Mouse (Mus musculus): Measurements from ENCODE around the gene Ppp2r3d.
"Not testable (repeated sequence)": the region's sequence is repeated elsewhere in the genome, so short reads cannot be mapped to it uniquely, and the experiment has no call there.

Gene Ppp2r3d

DNA sequence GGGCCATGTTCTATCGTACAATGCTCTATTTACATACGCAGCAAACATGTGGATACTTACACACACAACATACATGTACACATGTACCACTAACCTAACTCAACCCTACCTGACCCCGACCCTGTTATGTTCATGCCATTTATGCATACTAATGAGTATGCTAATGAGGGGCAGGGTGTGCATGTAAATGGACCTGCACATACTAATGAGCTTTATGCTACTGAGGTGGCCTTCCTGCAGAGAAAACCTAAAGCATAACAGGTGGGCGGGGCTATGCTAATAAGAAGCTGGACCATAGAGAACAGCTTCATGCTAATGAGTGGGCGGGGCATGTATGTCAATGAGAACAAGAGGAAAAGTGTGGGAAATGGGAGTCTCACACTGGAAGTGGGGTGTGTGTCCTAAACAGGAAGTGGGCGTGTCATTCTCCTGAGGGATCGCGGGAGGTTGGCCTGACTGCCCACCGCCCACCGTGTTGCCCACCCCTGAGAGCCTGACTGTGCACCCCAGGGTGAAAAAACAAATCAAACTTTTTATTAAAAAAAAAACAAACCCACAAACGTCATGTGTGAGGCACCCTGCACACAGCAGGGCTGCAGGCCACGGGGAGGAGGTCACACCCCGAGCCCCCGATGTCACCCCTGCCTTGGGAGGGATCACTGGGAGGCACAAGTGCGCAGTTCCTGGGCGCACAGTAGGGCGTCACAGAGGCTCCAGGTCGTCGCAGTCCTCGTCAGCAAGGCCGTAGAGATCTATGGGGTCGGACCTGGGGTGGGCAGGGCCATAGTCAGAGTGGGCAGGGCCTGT lies at the start of gene Ppp2r3d:
Gene Ppp2r3d, minus strand, starts transcription at position 803 of the 807 bp plus-strand sequence.
- no peak for DNase-seq

DNA sequence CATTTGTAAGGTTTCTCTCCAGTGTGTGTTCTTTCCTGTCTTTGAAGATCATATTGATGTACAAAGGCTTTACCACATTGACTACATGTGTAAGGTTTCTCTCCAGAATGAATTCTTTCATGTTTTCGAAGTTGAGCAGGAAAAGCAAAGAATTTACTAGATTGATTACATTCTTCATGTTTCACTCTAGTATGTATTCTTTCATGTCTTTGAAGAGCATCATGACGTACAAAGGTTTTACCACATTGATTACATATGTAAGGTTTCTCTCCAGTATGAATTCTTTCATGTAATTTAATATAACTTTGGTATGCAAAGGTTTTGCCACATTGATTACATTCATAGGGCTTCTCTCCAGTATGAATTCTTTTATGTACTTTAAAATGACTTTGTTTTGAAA lies 17.0 kb upstream of the Ppp2r3d start, which contains the start of gene Gm21836:
Gene Gm21836, minus strand, starts transcription at position 101 of the 400 bp plus-strand sequence.
- not testable (repeated sequence) for DNase-seq

- not testable (repeated sequence) for DNase-seq
Observed at GRCm38 (mm10) chr9:124480361-124480980, 3.8 kb upstream of the Ppp2r3d start.

DNA sequence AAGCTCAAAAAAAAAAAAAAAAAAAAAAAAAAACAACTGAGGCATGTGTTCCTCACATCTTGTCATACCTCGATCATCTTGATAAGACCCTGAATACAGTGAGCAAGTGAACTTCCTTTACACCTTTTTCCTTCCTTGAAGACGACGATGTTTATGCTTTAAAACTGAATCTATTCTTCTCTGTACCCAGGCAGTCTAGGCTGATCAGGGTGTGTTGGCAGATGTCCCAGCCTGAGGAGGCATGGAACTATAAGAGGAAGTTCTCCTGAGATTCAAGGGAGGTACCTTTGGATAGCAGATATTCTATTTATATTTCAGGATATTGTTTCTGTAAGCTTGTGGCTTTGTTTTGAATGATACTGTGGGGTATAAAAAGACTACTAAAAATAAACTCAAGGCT lies 1.4 kb upstream of the Ppp2r3d start:
- no peak for DNase-seq

- no peak for DNase-seq
Observed at GRCm38 (mm10) chr9:124475689-124476088, 1.0 kb downstream of the Ppp2r3d start.

GRCm38 (mm10) chr9:124456572-124456971 lies 20.1 kb downstream of the Ppp2r3d start:
- no peak for DNase-seq

GRCm38 (mm10) chr9:124442533-124442855 lies 34.2 kb downstream of the Ppp2r3d start:
- peak; percentile 4 to 37 for DNase-seq

- peak; percentile 10 to 23 for DNase-seq
Observed at GRCm38 (mm10) chr9:124441681-124442532, 34.8 kb downstream of the Ppp2r3d start.

DNA sequence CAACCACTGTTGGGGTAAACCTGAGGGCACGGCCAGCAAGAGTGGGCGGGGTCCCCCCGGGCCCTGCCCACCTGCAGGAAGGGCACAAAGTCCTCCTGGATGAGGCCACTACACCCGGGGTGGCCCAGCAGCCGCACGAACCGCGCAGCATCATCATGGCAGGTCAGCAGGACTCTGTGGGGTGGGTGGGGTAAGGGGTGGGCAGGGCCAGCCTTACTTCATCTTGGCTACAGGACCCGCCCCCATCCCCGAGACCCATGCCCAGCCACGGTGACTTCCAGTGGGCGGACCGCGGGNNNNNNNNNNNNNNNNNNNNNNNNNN lies 36.0 kb downstream of the Ppp2r3d start:
- peak in 1 of 2 experiments; percentile 50 for DNase-seq

DNA sequence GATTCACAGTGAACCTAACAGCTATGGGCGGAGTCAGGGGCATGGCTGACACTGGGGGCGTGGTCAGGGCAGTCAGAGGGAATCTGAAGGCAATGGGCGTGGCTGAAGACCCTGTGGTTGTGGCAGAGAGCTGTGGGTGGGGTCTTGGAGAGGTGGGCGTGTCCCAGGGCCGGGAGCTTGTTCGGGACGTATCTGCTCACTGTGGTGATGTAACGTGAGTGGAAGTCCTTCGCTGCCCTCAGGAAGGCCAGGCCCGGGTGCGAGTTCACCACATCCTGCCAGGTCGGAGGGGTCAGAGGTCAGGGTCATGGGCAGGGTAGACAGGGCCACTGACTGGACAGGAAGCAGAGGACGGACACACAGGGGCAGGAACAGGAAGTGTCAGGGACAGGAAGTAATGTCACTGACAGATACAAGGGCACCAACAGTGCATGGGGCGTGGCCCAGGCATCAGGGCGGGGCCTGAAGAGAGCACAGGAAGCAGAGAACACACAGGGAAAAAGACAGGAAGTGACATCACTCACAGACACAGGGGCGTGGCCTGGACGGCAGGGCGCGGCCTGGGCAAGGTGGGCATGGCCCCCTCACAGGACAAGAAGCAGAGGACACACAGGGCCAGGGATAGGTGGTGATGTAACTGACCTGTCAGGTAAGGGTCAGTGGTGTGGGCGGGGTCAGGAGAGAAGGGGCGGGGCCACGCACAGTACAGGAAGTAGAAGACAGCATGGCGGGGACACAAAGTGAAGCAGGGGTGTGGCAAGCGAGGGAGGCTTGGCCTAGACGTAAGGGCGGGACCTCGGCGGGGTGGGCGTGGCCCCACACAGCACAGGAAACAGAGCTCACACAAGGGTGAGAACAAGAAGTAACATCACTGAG lies 36.6 kb downstream of the Ppp2r3d start:
- peak; percentile 36 to 54 for DNase-seq

- DNase-seq = peak in 1 of 2 experiments; percentile 29
Observed at GRCm38 (mm10) chr9:124439403-124439847, 37.3 kb downstream of the Ppp2r3d start.

GRCm38 (mm10) chr9:124438686-124439346 lies 37.9 kb downstream of the Ppp2r3d start:
- peak in 1 of 2 experiments; percentile 15 for DNase-seq

GRCm38 (mm10) chr9:124425411-124425885 lies 51.2 kb downstream of the Ppp2r3d start:
- DNase-seq = peak; percentile 77 to 83

- peak; percentile 99 for DNase-seq
Observed at GRCm38 (mm10) chr9:124424542-124425410, 51.9 kb downstream of the Ppp2r3d start.

GRCm38 (mm10) chr9:124424292-124424541 lies 52.5 kb downstream of the Ppp2r3d start:
- no peak for DNase-seq

DNA sequence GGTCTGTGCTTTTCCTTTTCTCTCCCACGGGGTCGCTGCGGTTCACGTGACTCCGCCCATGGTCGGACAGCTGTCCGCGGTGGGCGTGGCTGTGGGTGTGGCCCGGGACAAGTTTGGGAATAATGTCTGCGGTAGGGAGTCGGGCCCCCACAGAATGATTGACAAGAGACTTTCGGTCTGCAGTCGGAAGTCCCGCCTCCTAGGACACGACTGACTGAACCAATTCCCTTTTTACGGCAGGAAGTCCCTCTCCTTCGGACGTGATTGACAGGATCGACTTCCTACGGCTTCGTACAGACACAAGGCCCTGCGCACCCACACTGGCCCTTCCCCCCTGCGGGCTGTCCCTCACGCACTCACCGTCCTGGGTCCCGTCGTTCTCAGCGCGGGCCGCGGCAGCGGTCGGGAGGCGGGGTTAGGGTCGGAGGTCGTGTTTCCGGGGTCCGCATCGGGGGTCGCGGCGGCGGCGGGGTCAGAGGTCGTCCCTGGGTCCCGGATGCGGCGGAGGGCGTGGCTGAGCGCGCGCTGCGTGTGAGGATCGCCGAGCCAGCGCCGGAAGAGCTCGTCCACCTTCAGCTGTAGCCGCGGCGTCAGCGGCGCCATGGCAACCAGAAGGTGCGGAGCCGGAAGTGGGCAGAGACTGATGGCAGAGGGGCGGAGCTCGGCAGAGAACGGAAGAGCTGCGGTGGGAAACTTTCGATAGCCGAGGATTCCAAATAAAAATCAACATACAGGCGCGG lies 53.0 kb downstream of the Ppp2r3d start:
- peak; percentile 96 for DNase-seq

- DNase-seq = peak; percentile 90 to 95
Observed at GRCm38 (mm10) chr9:124422900-124423551, 53.7 kb downstream of the Ppp2r3d start.

- peak; percentile 71 to 75 for DNase-seq
Observed at GRCm38 (mm10) chr9:124422427-124422826, 54.3 kb downstream of the Ppp2r3d start.

DNA sequence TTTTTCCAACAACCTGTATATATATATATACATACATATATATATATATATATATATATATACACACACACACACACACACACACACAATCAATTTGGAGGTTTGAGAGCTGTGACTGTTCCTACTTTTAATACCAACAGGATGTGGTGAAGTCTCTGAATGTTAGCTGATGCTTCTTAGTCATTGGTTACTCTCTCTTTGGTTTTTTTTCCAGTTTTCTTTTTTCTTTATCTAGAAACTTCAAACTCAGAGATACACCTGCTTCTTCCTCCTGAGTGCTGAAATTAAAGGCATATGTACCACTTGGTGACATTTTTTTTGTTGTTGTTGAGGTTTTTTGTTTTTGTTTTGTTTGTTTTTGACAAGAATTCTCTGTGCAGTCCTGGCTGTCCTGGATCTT lies 63.8 kb downstream of the Ppp2r3d start:
- DNase-seq = no peak

All from thymus, adult 18-20 months (tissue).